Mouse (Mus musculus) heart, embryonic 14.5 days (tissue): ENCODE data around the gene Pla2g5. TPM values are rescaled to one million over a fixed set of nuclear protein-coding genes. Genes with fewer than 3 reads are reported as not detected.
"Not testable (repeated sequence)": the region's sequence is repeated elsewhere in the genome, so short reads cannot be mapped to it uniquely, and the experiment has no call there.

ENCODE experiments used
- ATAC-seq: fragments of 200-750 bp; cut with Nextera tagmentation; 2 replicates; pipeline ENCODE4 v1.8.0; 2017; ENCODE audit warnings: low read depth, moderate TSS enrichment; ENCODE audit not compliant: insufficient number of reproducible peaks, insufficient read depth, low FRiP score
- H3K27ac ChIP-seq, 2 experiments: fragments of 200-500 bp in 1 of 2; fragments of 300-500 bp in 1 of 2; sonication (generic) in 1 of 2; replicated peaks in 1 of 2; 2 replicates each; pipeline ENCODE4 v1.5.1; 2012 to 2014; ENCODE audit warnings: low read depth in 2 of 2, low read length in 2 of 2, control low read depth in 1 of 2, mild to moderate bottlenecking in 1 of 2, mixed read lengths in 1 of 2; ENCODE audit not compliant: control insufficient read depth in 1 of 2, insufficient read depth in 1 of 2
- H3K27me3 ChIP-seq: fragments of 300-500 bp; sonication (generic); 2 replicates; pipeline ENCODE4 v1.6.1; 2014; ENCODE audit warnings: mild to moderate bottlenecking, low read length, control low read depth; ENCODE audit not compliant: control insufficient read depth, insufficient read depth
- H3K36me3 ChIP-seq: fragments of 300-500 bp; sonication (generic); 2 replicates; pipeline ENCODE4 v1.6.1; 2014; ENCODE audit warnings: mild to moderate bottlenecking, control low read depth, low read length, mixed read lengths; ENCODE audit not compliant: control insufficient read depth, insufficient read depth
- H3K4me1 ChIP-seq, 2 experiments: fragments of 200-500 bp in 1 of 2; fragments of 300-500 bp in 1 of 2; sonication (generic) in 1 of 2; 2 replicates each; pipeline ENCODE4 v1.6.1; 2012 to 2014; ENCODE audit warnings: low read length in 2 of 2, control low read depth in 1 of 2, mixed read lengths in 1 of 2; ENCODE audit not compliant: control insufficient read depth in 2 of 2, insufficient read depth in 2 of 2
- H3K4me2 ChIP-seq: fragments of 300-500 bp; sonication (generic); 2 replicates; pipeline ENCODE4 v1.6.1; 2014; ENCODE audit warnings: mild to moderate bottlenecking, low read length
- H3K4me3 ChIP-seq, 2 experiments: fragments of 200-500 bp in 1 of 2; fragments of 300-500 bp in 1 of 2; sonication (generic) in 1 of 2; 2 replicates each; pipeline ENCODE4 v1.5.1; 2012 to 2014; ENCODE audit warnings: low read length in 2 of 2, mild to moderate bottlenecking in 2 of 2, control low read depth in 1 of 2, low read depth in 1 of 2, moderate library complexity in 1 of 2; ENCODE audit not compliant: control insufficient read depth in 1 of 2, insufficient read depth in 1 of 2
- H3K9ac ChIP-seq: fragments of 300-500 bp; sonication (generic); 2 replicates; pipeline ENCODE4 v1.6.1; 2014; ENCODE audit warnings: mild to moderate bottlenecking, low read length
- H3K9me3 ChIP-seq: fragments of 300-500 bp; sonication (generic); 2 replicates; pipeline ENCODE4 v1.6.1; 2016; ENCODE audit warnings: low read length, control low read depth; ENCODE audit not compliant: control insufficient read depth
- WGBS: fragments of 180-500 bp; shearing (Covaris S2); extraction: QIAGEN DNeasy Blood & Tissue Kit; methylation state at CpG from one replicate; pipeline ENCODE4 v1.1.7; 2014; 5-methylcytosine and 5-hydroxymethylcytosine counted together
- polyA plus RNA-seq: library from polyadenylated mRNA; unstranded; fragments of >200 nt; fragmentation: Nextera tagmentation; extraction: Ambion mirVana; gene quantifications from 2 replicates; pipeline ENCODE4 v1.2.1, GENCODE M21; 2014

Gene Pla2g5
- polyA plus RNA-seq = 2.5 and 3.2 TPM in 2 replicates

DNA sequence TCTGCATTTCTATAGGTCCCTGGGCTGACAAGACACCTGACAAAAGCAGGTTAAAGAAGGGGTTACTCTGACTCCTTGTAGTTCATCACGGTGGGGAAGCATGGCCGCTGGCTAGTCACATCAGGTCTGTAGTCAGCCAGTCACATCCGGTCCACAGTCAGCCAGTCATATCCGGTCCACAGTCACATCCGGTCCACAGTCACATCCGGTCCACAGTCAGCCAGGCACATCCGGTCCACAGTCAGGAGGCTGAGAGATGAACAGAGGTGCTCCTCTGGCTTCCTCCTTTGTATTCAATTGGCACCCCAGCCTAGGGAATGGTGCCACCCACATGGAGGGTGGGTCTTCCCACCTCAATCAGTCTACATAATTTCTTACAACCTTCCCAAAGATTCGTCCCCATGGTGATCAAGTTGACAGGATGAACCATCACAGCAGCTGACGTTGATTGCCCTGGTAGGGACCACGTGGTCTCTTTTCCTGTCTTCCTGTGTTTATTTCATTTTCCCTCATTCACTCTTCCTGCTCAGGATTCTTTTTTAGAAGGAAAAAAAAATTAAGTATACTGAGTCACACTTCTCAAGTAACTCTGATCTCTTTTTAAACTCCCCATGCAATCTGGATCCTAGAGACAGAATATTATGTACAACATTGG, at the start of gene Pla2g5:
Gene Pla2g5 (minus strand): TSS at position 139 of the 655 bp plus-strand sequence.
- H3K36me3 ChIP-seq = no peaks in the 10 kb centered on the region
- no peaks in the 10 kb centered on the region for H3K9me3 ChIP-seq
- WGBS = 66% methylated on average over 10 of the region's 10 CpGs
- no peak for ATAC-seq
- no peak within 1 kb of the TSS for H3K9ac ChIP-seq
- H3K27me3 ChIP-seq = 0 out of 2 replicates have a peak, but pooled peaks cover 3% of the 10 kb centered on the region
- no peaks in the 10 kb centered on the region; a peak in 1 of 4 replicates for H3K4me1 ChIP-seq
- H3K4me3 ChIP-seq = no peak within 1 kb of the TSS
- no peak within 1 kb of the TSS for H3K27ac ChIP-seq
- no peak within 1 kb of the TSS for H3K4me2 ChIP-seq

DNA sequence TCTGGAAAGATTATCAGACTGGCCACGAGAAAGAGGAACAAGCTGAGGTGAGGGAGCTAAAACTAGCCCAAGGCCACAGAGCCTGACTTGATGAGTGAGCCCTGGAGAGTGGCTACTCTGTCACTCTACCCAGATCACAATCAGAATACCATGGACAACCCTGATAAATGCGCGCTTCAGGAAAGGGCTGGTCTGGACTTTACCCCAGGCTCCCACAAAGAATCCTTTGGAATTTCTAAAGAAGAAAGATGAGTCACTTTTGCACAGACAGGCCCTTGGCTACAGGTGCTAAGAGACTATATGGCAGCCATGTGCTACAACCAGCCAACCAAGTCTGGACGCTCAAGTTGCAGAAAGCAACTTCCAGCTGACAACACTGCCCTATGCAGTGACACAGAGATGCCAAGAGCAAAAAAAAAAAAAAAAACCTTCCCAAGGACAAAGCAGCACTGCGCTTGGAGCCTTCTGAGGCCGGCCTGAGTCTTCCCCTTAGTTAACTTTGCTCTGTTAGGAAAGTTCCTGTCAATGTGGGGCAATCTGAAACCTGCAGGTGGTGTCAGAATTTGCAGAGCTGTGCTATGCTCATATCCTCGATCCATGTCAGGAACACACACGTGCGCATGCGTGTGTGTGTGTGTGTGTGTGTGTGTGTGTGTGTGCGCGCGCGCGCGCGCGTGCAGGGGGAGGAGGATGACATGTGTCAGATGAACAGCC, 42.5 kb upstream of the Pla2g5 start:
- Histone ChIP-seq H3K9me3 (no peaks in the 10 kb centered on the region), H3K27ac (no peak overlapping the region), H3K4me2 (no peak overlapping the region), H3K4me3 (no peak overlapping the region), H3K4me1 (no peaks in the 10 kb centered on the region), H3K27me3 (no peaks in the 10 kb centered on the region), H3K9ac (no peak overlapping the region), H3K36me3 (peaks cover 64% of the 10 kb centered on the region)
- 92% methylated on average over 18 of the region's 18 CpGs for WGBS
- no peak for ATAC-seq

DNA sequence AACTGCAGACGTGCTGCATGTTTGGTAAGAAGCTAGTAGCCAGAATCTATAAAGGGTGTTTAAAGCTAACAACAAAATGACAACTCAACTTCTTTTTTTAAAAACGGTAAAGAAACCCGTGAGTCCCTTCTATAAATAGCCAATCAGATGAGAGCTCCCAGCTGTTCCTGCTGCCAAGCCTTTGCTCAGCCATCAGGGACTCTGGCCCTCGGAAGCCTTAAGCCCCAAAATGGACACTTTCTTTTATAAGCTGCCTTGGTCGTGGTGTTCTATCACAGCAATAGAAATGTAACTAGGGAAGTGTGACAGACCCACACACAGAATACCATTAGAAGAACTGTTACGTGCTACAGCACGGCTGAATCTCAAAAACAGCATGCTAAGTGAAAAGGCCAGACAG, 36.1 kb upstream of the Pla2g5 start:
- H3K4me2 ChIP-seq = no peak overlapping the region
- H3K4me1 ChIP-seq = peaks cover 2 to 5% of the 10 kb centered on the region in 2 experiments; a peak in 1 of 4 replicates
- H3K27me3 ChIP-seq = no peaks in the 10 kb centered on the region
- no peak overlapping the region for H3K27ac ChIP-seq
- 61% methylated on average over 7 of the region's 7 CpGs for WGBS
- no peaks in the 10 kb centered on the region for H3K9me3 ChIP-seq
- peaks cover 60% of the 10 kb centered on the region for H3K36me3 ChIP-seq
- no peak overlapping the region for H3K4me3 ChIP-seq
- no peak overlapping the region for H3K9ac ChIP-seq
- ATAC-seq = no peak

DNA sequence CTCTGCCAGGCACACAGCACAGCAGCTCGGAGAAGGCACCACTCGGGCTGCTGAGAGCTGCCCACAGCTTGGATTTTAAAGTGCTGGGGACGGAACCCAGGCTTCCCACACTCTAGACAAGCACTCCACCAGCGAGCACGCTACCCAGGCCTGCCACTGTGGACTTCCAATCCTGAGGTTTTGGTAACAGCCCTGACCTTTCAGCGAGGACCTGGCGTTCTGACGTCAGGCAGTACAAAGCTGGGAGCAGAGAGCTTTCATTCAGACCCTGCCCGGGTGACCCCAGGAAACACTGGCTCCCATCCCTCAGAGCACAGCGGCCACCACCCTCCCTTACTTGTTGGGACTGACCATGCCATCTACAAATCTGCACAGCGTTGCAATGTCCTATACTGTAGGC, 30.5 kb upstream of the Pla2g5 start:
- not testable (repeated sequence) for ATAC-seq, H3K4me2 ChIP-seq, H3K9ac ChIP-seq, H3K4me1 ChIP-seq, H3K27ac ChIP-seq, H3K27me3 ChIP-seq, H3K4me3 ChIP-seq, H3K9me3 ChIP-seq
- 87% methylated on average over 11 of the region's 11 CpGs for WGBS
- H3K36me3 ChIP-seq = peaks cover 48% of the 10 kb centered on the region

DNA sequence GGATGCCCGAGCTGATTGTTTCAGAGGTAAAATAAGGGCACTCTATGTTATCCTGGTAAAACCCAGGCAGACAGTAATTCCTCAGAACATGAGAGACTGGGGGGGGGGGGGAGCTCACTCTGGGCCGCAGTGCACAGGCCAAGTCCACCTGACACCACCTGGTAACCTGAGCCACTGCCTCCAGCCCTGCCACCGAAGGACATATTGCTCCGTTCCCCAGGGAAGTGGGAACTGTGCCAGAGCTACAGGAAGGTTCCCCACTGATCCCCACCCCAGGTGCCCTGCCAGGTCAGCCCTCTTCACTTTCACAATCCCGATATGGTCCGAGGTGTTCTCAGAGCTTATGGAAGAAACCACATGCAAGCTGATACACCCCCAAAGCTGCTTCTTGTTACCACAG, 29.4 kb upstream of the Pla2g5 start:
- no peak overlapping the region for H3K27ac ChIP-seq
- H3K27me3 ChIP-seq = no peaks in the 10 kb centered on the region
- no peaks in the 10 kb centered on the region for H3K9me3 ChIP-seq
- no peak overlapping the region for H3K9ac ChIP-seq
- H3K4me1 ChIP-seq = no peaks in the 10 kb centered on the region
- H3K4me3 ChIP-seq = no peak overlapping the region
- ATAC-seq = no peak
- H3K36me3 ChIP-seq = peaks cover 42% of the 10 kb centered on the region
- 74% methylated on average over 5 of the region's 6 CpGs for WGBS
- no peak overlapping the region for H3K4me2 ChIP-seq

DNA sequence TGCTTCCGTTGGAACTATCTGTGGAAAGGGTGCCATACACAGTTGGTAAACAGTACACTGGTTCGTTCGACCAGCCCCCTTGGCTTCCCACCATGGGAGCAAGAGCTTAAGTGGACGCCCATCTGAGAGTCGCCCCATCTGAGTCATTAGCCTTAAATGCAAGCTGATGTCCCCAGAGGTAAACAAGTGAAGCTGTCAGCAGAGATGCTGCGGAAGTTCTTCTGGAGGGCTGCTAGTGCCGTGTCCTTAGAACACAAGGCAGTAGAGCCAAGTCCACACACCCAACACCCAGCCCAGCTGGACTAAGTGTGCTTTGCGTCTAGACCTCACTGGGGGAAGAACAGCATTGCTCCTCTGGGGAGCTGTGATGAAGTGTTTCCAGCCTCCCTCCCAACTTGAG, 26.4 kb upstream of the Pla2g5 start:
- 70% methylated on average over 8 of the region's 8 CpGs for WGBS

DNA sequence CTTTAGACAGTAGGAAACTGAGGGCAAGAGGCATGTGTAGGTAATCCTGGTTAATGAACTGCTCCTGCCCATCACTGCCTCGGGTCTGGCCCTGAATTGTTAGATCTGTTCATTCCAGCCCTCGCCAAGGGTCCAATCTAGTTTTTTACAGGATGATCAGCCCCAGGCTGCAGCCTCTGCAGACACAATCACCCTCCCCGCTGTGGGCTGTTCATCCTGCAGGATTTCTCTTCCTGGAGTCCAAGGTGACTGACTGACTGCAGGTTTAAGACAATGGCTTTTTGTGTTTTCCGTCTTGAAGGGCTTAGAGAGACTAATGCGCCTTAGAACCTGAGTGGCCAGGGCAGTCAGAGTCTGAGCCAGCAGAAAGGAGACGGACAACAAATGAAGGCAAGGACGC, 25.9 kb upstream of the Pla2g5 start:
- Histone ChIP-seq H3K27ac (no peak overlapping the region), H3K4me3 (no peak overlapping the region), H3K27me3 (no peaks in the 10 kb centered on the region), H3K9me3 (no peaks in the 10 kb centered on the region), H3K4me1 (no peaks in the 10 kb centered on the region), H3K36me3 (peaks cover 11% of the 10 kb centered on the region), H3K4me2 (no peak overlapping the region), H3K9ac (no peak overlapping the region)
- WGBS = 61% methylated on average over 7 of the region's 7 CpGs
- no peak for ATAC-seq

More for the DNA sequence above, 26.4 kb upstream of the Pla2g5 start:
- H3K9ac ChIP-seq = no peak overlapping the region
- no peaks in the 10 kb centered on the region for H3K27me3 ChIP-seq
- peaks cover 15% of the 10 kb centered on the region for H3K36me3 ChIP-seq
- H3K4me2 ChIP-seq = no peak overlapping the region
- H3K4me1 ChIP-seq = no peaks in the 10 kb centered on the region
- no peak overlapping the region for H3K4me3 ChIP-seq
- H3K9me3 ChIP-seq = no peaks in the 10 kb centered on the region
- ATAC-seq = no peak
- no peak overlapping the region for H3K27ac ChIP-seq
